Mouse (Mus musculus) kidney, adult 2 months (tissue): ENCODE data around the gene Usp33.

Source experiments
- CTCF ChIP-seq: fragments of 200-500 bp; conservative IDR thresholded peaks from 2 replicates; pipeline ENCODE4 v1.5.1; 2011; ENCODE audit warnings: low read depth, mild to moderate bottlenecking, control low read depth, low read length, moderate library complexity, mixed read lengths; ENCODE audit not compliant: insufficient read depth, insufficient read length
- POLR2A ChIP-seq: fragments of 200-500 bp; IDR thresholded peaks from one replicate; pipeline ENCODE4 v1.6.1; 2011; ENCODE audit warnings: low read depth, low read length, control low read depth

GRCm38 (mm10) chr3:152300376-152301337, 45.6 kb upstream of the Usp33 start:
- no peak for TF ChIP-seq POLR2A
- no peak for TF ChIP-seq CTCF
